Mouse (Mus musculus) erythroblast, embryonic 14.5 days (primary cell): ENCODE results near the gene Hcfc2.

Experiments
- GATA1 ChIP-seq: IDR thresholded peaks from 2 replicates; pipeline ENCODE4 v1.6.1; 2012; ENCODE audit warnings: low read length, inconsistent platforms, mixed read lengths
- TAL1 ChIP-seq: IDR thresholded peaks from 3 replicates; pipeline ENCODE4 v1.6.1; 2012; ENCODE audit warnings: low read length, inconsistent platforms, mixed read lengths

GRCm38 (mm10) chr10:82665951-82666350, 30.0 kb upstream of the Hcfc2 start:
- TF ChIP-seq TAL1 (no peak), GATA1 (no peak)
